Mouse (Mus musculus) lung, postnatal 14 days (tissue): ENCODE data around the gene Mgat5b.

Source experiments
- DNase-seq: peaks from one replicate; pipeline ENCODE4 v3.0.0; 2021

Gene Mgat5b

DNA sequence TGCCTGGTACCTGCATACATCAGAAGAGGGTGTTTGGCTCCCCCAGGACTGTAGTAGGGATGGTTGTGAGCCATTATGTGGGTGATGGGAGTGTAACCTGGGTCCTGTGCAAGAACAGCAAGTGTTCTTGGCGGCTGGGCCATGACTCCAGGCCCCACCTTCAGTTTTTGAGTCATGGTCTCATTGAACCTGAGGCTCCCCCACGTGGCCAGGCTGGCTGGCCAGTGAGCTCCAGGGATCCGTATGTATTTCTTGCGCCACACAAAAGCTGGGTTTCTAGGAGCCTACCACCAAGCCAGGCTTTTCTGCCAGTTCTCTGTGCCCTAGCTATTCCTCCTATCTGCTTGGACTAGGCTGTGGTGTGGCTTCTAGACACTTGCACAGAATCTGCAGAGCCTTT is 63.9 kb downstream of the Mgat5b start:
- DNase-seq: no peak

DNA sequence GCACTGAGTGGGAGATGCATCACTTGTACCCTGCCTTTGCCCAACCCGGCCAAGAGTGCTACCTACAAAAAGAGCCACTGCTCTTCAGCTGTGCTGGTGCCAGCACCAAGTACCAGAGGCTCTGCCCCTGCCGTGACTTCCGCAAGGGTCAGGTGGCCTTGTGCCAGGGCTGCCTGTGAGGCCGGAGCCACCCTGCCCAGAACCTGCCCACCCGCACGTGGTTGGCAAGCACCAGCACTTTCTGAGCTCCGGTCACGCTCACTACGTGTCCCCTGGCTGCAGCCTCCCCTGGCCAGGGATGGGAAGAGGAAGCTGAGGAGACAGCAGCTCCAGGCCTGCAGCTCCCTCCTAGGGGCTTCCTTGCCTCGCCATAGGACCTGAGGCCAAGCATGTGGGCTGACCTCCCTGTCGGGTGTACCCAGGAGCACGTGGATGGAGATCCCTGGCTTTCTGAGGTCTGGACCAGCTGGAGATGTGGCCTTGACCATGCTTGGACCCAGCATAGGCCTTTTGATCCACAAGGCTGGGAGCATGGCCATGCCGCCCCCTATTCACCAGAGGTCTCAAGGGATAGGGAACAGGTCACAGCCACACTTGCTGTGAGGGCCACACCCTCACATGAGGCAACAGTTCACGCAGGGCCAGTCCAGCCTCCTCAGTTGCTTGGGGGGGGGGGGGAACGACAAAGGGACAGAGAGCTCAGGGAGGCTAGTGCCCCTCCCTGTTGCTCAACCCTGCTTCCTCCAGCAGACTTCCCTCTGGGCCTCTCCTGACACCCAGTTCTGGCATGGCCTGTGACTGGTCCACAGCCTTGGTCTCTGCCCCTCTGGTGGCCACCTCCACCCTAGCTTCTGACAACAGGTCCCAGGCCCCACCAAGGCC is 67.1 kb downstream of the Mgat5b start:
- peak; percentile 2 for DNase-seq

DNA sequence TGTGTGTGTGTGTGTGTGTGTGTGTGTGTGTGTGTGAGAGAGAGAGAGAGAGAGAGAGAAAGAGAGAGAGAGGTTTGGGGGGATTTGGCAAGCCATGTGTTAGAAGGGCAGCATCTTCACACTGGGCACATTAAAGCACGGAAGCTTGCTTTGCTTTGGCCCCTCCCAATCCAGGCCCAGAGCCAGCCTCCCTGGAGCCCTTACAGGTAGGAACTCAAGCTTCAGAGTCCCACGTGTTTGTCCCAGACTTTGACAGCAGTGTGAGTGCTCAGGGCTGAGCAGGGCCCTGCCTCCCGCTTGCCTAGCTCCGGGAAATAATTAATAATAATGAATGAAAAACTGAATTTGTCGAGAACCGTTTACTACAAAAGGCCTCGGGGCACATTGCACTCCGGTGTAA is 69.5 kb downstream of the Mgat5b start:
- DNase-seq: no peak

DNA sequence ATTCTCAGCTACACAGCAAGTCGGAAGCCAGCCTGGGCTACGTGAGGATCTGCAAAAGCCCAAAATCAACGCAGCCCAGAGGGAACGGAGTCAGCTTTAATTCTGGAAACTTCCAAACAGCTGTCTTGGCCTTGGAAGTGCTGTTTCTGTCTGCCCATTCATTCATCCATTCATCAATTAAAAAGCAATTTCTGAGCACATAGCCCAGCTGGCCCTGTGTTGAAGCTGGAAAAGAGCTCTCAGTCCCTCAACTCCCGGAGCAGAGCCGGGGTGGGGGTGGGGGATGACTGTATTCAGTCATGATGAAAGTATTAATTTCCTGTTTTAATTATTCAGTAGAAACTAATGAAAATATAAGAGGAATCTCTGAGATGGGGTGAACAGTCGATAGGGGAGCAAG is 71.6 kb downstream of the Mgat5b start:
- no peak for DNase-seq

DNA sequence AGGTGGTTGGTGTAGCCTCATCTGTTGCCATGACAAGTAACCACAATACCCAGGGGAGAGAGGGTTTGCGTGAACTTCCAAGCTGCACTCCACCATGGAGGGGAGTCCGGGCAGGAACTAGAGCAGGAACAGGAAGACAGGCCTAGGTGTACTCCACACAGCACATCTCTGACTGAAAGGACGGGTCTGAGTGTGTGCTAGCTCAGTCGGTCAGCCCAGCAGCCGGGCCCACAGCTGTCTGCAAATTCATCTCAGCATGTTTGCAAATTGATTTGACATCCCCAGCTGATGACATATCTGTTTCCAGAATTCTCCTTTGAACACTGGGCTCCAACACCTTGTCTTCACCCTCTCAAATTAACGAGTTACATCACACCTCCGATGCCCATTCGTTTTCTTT is 72.7 kb downstream of the Mgat5b start:
- DNase-seq: no peak

DNA sequence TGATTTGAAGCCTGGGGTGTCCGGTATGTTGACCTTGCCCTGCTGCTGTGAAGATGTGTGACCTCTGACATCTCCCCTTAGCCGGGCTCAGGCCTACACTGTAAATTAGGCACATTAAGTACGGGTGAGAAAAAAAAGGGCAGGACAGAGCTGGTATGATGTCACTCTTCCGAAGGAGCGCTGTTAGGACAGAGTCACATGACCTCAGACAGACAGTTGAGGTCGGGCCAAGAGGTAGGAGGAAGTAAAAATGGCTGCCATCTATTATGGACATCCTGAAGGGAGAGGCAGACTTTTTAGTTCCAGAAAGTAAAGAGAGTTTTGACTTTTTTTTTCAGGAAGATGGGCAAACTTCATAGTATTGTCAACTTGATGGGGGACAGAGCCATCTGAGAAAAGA is 73.3 kb downstream of the Mgat5b start:
- DNase-seq: no peak

DNA sequence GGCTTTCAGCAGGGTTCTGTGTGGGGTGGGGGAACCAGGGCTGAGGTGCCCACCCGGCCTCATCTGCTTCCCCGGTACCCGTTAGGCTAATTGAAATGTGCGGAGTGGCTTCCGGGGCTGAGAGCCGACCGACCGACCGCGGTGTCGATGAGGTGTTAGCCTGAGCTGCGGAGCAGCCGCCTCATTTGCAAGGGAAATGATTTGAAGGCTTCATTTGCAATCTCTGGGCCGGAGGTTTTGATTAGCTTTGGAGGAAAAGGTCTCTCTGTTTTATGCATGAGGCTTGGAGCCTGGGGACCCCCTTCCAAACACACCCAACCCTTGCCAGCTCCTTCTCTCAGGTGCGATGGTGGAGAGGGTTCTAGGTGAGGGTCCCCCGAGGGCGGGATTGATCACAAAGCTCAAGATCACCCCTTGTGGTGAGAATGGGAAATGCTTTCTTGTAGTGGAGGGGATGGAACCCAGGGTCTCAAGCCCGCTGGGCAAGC is 75.5 kb downstream of the Mgat5b start:
- peak; percentile 47 for DNase-seq

DNA sequence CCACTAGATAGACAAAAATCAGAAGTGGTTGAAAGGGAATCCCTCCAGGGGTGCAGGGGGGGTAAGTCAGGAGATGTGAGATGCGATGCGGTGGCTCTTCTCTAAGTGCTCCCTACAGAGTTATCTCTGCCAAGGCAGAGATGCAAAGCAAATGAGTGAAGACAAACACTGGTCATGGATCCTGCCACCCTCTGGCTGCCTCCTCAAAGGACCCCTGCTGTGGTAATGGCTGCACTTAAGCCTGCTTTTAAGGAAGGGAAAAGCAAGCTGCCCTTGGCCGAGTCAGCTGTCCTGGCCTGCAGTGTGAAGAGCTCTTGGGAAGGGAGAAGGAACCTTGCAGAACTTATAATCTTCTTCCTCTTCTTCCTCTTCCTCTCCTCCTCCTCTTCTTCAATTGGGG is 78.3 kb downstream of the Mgat5b start:
- DNase-seq: no peak

DNA sequence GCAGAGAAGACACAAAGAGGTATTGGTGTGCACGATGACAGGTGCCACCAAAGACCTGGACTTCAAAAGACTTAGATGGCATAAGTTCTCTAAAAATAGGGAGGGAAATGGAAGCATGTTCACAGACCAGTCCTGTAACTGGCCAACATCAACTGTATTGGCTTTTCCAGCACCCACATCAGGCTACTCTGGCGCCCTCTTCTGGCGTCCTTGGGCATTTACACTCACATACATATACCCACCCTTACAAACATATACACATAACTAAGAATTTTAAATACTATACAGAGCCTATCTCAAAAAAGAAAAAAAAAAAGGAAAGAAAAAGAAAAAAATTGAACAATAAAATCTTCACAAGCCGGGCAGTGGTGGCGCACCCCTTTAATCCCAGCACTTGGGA is 80.3 kb downstream of the Mgat5b start:
- DNase-seq: no peak

DNA sequence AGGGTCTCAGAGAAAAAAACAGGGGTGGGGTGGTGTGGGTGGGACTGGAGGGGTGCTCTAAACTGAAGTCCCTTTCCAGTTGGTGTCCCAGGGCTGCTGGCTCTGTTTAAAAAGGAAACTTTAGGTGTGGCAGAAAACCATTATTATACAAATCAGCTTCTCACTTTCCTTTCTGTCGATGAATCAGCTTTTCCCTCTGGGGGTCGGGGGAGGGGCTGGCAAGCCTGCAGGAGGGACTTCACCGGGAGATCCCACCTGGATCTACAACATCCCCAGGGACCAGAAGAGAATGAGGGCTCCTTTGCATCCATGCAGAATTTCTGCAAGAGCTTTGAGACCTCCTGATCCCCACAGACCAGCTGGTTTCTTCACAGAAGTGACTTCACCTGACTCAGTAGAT is 81.6 kb downstream of the Mgat5b start:
- DNase-seq: no peak

DNA sequence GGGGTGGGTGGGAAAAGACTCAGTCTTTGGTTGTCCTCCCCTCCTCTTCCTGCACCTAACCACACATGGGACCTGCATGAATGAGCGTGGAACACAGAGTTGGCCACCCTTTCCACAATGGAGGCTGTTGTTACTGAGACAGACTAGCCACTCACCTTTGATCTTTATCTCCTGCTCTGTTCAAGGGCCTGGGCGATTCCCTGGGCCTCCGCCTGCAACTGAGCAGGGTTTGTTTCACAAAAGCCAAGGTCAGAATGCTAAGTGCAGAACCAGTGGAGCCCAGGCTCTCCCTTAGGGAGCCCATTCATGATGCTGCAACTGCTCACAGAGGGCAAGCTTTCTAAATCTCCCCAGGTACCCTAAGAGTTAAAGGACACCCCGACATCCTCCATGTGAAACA is 83.1 kb downstream of the Mgat5b start:
- DNase-seq: no peak

DNA sequence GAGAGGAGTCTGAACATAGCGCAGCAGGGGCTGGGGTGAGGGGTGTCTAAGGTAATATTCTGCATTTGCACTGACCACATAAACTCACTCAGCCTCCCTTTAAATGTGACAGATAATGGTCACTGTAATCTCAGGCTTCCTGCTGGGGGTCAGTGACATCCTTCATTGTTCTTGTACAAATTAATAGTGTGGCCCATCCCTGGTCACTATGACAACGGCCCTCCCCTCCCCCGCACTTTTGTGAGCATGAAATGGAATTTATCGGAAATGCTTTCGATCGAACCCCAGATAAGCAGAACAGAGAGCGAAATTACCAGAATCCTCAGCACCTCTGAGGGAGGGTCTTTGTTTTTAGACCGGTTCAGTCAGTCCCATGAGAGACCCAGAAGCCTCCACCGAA is 84.8 kb downstream of the Mgat5b start:
- no peak for DNase-seq

DNA sequence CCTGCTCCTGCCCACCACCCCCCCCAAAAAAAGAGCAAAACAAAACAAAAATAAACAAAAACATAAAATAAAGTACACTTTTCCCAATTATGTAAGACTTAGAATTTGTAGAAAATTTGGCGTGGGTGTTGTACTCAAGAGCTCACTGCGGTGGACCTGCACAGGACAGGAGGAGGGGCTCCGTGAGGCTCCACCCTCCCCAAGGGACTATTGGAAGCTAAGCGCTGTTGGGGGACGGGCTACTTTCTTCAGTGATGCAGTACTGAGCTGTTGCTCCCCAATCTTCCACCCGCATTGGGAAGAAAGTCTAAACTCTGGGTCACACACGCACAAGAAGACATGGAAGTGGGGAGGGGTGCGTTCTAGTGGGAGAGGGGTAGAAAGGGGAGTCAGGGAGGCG is 85.6 kb downstream of the Mgat5b start:
- DNase-seq: peak; percentile 9

DNA sequence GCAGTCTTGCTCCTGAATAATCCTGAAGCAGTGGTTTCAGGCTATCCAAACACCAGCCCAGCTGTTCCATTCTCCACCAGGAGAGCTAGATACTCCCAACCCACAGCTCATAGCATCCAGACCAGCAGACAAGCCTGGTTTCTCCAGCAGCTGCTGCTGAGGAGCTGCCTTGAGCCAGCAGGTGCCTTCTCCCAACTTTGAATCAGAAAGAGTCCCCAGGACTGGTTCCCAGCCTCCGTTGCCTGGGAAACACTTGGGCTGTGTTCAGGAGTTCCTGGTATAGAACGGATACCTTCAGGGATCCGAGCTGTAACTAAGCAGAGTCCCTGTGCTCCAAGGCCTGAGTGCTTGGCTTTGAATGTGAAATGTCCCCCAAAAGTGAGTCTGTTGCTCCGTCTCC is 98.8 kb downstream of the Mgat5b start:
- DNase-seq: no peak

DNA sequence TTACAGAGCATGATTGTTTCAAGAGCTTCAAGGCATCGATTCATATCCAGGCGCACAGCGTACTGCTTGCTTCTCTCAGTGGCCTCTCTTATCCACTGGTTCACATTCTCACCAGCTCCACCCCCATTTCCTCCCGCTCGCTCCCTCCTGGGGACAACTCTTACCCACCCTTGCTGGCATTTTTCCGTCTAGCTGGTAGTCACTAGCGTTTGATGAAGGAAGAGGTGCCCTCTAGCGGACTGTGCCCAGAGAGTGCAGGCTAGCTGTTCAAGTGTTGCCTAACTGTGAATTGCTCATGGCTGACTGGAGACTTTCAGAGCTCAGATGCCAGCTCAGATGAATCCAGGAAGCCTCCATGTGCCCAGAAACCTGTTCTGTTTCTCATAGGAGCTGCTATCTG is 99.7 kb downstream of the Mgat5b start:
- peak; percentile 77 for DNase-seq

DNA sequence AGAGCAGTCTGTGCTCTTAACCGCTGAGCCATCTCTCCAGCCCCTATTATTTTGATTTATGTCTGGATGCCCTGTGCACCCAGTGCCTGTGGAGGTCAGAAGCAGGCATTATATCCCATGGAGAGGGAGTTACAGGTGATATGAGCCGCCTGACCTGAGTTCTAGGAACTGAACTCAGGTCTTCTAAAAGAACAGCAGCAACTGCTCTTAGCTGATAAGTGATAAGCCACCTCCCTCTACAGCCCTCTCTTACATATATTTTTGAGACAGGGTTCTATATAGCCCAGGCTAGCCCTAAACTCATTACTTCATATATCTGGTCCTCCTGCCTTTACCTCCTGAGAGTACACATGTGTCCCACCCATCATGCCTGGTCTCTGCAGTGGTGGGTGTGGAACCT is 102.4 kb downstream of the Mgat5b start:
- no peak for DNase-seq

DNA sequence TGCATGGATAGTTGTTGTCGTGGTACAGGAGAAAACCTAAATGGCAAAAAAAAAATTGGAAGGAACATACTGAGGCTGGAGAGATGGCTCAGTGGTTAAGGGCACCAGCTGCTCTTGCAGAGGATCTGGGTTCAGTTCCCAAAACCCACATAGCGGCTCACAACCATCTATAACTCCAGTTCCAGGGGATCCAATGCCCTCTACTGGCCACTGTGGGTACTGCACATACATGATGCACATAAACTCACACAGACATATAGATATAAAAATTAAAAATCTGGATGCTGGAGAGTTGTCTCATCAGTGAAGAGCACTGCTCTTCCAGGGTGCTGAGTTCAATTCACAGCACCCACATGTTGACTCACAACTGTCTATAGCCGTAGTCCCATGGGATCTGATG is 104.9 kb downstream of the Mgat5b start:
- no peak for DNase-seq

DNA sequence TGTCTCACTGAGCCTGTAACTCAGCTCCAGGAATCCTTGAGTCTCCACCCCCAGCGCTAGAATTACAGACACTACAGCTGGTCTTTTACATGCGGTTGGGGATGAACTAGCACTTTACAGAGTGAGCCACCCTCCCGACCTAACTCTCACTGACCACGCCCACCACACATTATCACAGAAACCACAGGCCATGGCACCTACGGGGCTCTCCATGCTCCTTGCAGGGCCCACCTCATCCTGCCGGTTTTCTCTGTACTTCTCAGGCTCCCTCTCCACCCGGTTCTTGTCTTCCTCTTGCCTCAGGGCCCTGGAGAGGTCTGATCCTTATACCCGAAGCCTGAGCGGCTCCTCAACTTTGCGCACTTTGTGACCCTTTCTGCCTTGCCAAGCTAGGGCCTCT is 109.0 kb downstream of the Mgat5b start:
- DNase-seq: no peak

DNA sequence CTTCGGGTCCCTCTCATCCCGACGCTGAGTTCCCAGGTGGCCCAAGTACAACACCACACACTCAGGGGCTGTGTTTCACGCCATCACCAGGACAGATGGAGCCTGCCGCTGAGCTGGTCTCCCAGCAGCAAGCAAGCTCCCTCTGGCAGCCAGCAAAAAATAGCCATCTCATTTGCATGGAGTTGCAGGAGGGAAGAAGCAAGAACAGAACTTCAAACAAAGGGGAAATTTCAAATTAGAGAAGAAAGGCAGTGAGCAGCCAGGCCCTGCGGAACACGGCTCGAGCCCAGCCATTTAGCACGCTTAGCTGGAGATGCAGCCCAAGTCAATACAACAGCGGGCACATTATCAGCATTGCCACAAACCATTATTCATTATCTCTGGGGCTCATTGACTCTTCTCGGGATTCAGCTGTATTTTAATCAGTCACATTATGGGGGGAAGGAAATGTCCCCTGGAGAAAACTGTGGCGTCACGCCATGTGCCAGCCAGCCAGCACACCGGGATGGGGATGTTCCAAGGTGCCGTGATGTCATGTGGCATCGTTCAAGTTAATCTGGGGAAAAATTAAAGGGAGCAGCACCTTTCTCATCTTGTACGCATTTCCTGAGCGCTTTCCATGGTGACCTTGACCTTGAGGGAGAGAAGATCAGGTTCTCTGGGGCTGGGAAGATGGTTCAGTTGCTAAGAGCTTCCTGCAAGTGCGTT is 110.4 kb downstream of the Mgat5b start:
- no peak for DNase-seq

DNA sequence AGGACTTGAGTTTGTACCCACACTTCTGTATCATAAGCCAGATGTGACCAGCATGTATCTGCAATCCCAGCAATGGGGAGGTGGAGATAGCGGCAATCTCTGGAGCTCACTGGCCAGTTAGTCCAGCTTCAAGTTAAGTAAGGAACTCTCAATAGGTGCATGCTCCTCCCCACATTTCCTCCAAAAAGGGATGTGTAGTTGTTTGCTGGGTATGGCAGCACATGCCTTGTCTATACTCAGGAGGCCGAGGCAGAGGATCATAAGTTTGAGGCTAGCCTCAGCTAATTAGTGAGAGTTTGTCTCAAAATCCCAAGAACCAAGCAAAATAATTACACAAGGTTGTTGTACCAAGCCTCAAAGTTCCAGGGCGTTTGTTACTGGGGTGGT is 110.9 kb downstream of the Mgat5b start:
- DNase-seq: no peak

DNA sequence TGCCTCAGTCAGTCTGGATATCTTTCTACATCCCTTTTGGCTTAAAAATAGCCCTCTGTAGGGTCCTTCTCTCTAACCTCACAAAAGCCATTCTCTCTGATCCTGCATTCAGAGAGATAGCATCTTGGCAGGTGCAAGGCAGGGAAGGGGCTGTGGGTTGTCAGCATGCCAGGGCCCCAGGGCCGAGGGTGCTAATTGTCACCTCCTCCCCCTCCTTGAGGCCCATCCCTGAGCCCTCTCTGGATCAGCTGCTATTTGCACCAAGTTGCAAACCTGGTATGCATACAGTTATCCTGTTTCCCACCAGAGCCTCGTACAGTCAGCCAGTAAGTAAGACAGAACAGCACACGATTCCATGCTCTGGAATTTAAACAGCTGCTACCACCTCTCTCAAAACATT is 111.4 kb downstream of the Mgat5b start:
- no peak for DNase-seq

DNA sequence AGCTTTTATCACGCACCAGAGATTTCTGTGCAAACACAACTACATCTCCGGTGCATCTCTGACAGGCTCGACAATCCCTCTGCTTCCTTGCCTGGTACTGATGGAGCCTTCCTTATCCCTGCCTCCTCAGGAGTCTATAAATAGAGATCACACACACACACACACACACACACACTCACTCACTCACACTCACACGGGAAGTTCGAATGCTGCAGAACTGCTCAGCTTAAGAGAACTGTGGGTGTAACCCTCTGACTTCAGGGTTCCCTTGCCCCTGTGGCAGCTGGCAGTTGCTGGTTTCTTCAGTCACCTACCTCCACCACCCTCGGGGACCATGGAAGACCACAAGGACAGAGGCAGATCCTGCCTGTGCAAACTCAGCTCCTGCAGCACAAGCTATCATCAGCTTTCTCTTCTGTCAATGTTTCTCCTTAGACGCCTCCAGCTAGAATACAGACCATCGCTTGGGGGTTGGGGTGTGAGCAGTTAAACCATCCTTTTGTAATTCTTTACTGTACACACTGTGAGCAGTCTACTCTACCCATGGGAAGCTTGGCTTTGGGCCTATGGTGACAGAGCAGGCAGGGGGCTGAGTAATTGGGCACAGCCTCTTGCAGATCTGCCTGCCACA is 111.9 kb downstream of the Mgat5b start:
- DNase-seq: no peak

DNA sequence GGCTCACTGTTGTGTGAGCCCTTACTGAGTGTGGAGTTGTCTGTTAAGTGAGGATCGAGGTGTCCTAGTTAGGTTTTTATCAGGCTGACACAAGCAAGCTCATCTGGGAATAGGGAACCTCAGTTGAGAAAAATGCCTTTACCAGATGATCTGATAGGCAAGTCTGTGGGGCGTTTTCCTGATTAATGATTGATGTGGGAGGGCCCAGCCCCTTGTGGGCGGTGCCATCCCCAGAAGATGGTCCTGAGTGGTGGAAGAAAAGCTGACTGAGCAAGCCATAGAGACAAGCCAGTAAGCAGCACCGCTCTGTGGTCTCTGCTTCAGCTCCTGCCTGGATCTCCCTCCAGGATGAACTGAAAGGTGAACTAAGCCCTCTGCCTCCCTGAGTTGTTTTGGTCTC is 112.6 kb downstream of the Mgat5b start:
- no peak for DNase-seq
